23 mouse cellular contexts compared by ENCODE assay signal in genomic region chr6:86387313-86387712, GRCm38 (mm10). TPM values are rescaled to one million over a fixed set of nuclear protein-coding genes. Genes with fewer than 3 reads are reported as not detected.
A peak's percentile ranks its signal among the peaks of the same experiment; 100 is the strongest.
DNase-seq lines count a peak whose midpoint lies in the region; ATAC-seq and TF ChIP-seq lines count a peak whose summit lies in the region.
"Had no signal": no experiment of that assay in that cellular context is flagged by ENCODE, and none has a peak within 500 bp of the region (broad histone marks: within the 10 kb centered on the region; RNA-seq: fewer than 3 reads in every experiment).

No protein-coding gene starts in this region.

- peak; percentile 67 for DNase-seq in liver, adult 2 months (ENCODE audit: extremely low read depth, low read depth, low spot score)
- DNase-seq in liver: no peak
- DNase-seq in kidney, adult 2 months: peak; percentile 86
- DNase-seq in kidney, postnatal 0 days (ENCODE audit: low spot score): peak; percentile 85
- DNase-seq in yolk sac, embryonic 10.5 days (ENCODE audit: low spot score): peak; percentile 55
- DNase-seq in layer of hippocampus, postnatal 14 days (ENCODE audit: low spot score in 2 of 2): no peak
- DNase-seq in c-Kit-positive CD71-positive TER-119-positive erythroid progenitor cells, embryonic 14.5 days (ENCODE audit: low spot score): no peak
- DNase-seq: adrenal gland, postnatal 14 days; cerebellum, adult 8-10 months; heart, postnatal 14 days; lung, adult 18-20 months; lung, postnatal 10 days; right cerebral cortex, postnatal 25 days; thymus, postnatal 36 days had no signal

- ATAC-seq in kidney, postnatal 0 days (replicated peaks; ENCODE audit: low FRiP score, low read depth): peak; percentile 88
- ATAC-seq: forebrain, embryonic 15.5 days; inflammation-experienced regulatory T-cells, adult 6 months; liver, embryonic 12.5 days had no signal

- peaks cover 4% of the 10 kb centered on the region; the same call in 1 of the 2 replicates for H3K79me2 ChIP-seq in liver, adult 2 months (ENCODE audit: control insufficient read depth, insufficient read depth, low read length)

- H3K9ac ChIP-seq in liver, adult 2 months (ENCODE audit: low read depth, low read length): no peak overlapping the region
- H3K9ac ChIP-seq in kidney, postnatal 0 days (ENCODE audit: low read depth, low read length): no peak overlapping the region
- H3K9ac ChIP-seq: embryonic facial prominence, embryonic 15.5 days; forebrain, embryonic 15.5 days; heart, embryonic 13.5 days; hindbrain, embryonic 12.5 days; liver, embryonic 12.5 days; midbrain, embryonic 12.5 days; neural tube, embryonic 12.5 days had no signal

- H3K36me3 ChIP-seq in liver, adult 2 months (ENCODE audit: control insufficient read depth, insufficient read depth, low read length): peaks cover 38% of the 10 kb centered on the region
- H3K36me3 ChIP-seq in kidney, adult 2 months (ENCODE audit: control insufficient read depth, insufficient read depth, low read length): peaks cover 7% of the 10 kb centered on the region; the same call in 1 of the 2 replicates
- peaks cover 46% of the 10 kb centered on the region; the same call in 1 of the 2 replicates for H3K36me3 ChIP-seq in kidney, postnatal 0 days (ENCODE audit: insufficient read depth, low read length)

- H3K4me3 ChIP-seq in liver, adult 2 months (ENCODE audit: insufficient read depth, low read depth, low read length): no peak overlapping the region
- H3K4me3 ChIP-seq in kidney, adult 2 months (ENCODE audit: insufficient read depth, low read depth, low read length): no peak overlapping the region
- no peak overlapping the region for H3K4me3 ChIP-seq in kidney, postnatal 0 days (replicated peaks; ENCODE audit: low read depth, low read length)
- H3K4me3 ChIP-seq: embryonic facial prominence, embryonic 15.5 days; forebrain, embryonic 15.5 days; heart, embryonic 13.5 days; hindbrain, embryonic 12.5 days; liver, embryonic 12.5 days; midbrain, embryonic 12.5 days; neural tube, embryonic 12.5 days had no signal

- H3K4me1 ChIP-seq in liver, adult 2 months (ENCODE audit: control insufficient read depth, insufficient read depth, low read length): peaks cover 19% of the 10 kb centered on the region; the same call in 1 of the 2 replicates
- peaks cover 5% of the 10 kb centered on the region; the same call in 1 of the 2 replicates for H3K4me1 ChIP-seq in kidney, adult 2 months (ENCODE audit: control insufficient read depth, insufficient read depth, low read length)
- no peaks in the 10 kb centered on the region for H3K4me1 ChIP-seq in kidney, postnatal 0 days (replicated peaks; ENCODE audit: insufficient read depth, low read length)
- H3K4me1 ChIP-seq: embryonic facial prominence, embryonic 15.5 days; forebrain, embryonic 15.5 days; heart, embryonic 13.5 days; hindbrain, embryonic 12.5 days; midbrain, embryonic 12.5 days; neural tube, embryonic 12.5 days had no signal

- H3K27ac ChIP-seq in liver, adult 2 months (replicated peaks; ENCODE audit: insufficient read depth, low read depth, low read length): peak overlapping the region; percentile 26; the same call in 1 of the 2 replicates
- H3K27ac ChIP-seq in kidney, adult 2 months (ENCODE audit: insufficient read depth, low read depth, low read length): peak overlapping the region; percentile 85
- H3K27ac ChIP-seq in kidney, postnatal 0 days: peak overlapping the region; percentile 73
- H3K27ac ChIP-seq: embryonic facial prominence, embryonic 15.5 days; forebrain, embryonic 15.5 days; heart, embryonic 13.5 days; hindbrain, embryonic 12.5 days; liver, embryonic 12.5 days; midbrain, embryonic 12.5 days; neural tube, embryonic 12.5 days had no signal

- peak overlapping the region; percentile 18; the same call in 1 of the 2 replicates for H3K4me2 ChIP-seq in kidney, postnatal 0 days (ENCODE audit: low read length)
- H3K4me2 ChIP-seq: embryonic facial prominence, embryonic 15.5 days; forebrain, embryonic 15.5 days; heart, embryonic 13.5 days; hindbrain, embryonic 12.5 days; liver, embryonic 12.5 days; midbrain, embryonic 12.5 days; neural tube, embryonic 12.5 days had no signal

- no peaks in the 10 kb centered on the region for H3K27me3 ChIP-seq in liver, adult 2 months (ENCODE audit: control insufficient read depth, insufficient read depth, low read length)
- no peaks in the 10 kb centered on the region for H3K27me3 ChIP-seq in kidney, adult 2 months (replicated peaks; ENCODE audit: control insufficient read depth, insufficient read depth, low read length)
- H3K27me3 ChIP-seq in kidney, postnatal 0 days (ENCODE audit: insufficient read depth, low read length): no peaks in the 10 kb centered on the region
- H3K27me3 ChIP-seq: embryonic facial prominence, embryonic 15.5 days; forebrain, embryonic 15.5 days; heart, embryonic 13.5 days; hindbrain, embryonic 12.5 days; liver, embryonic 12.5 days; midbrain, embryonic 12.5 days; neural tube, embryonic 12.5 days had no signal

- TF ChIP-seq CTCF in liver, adult 2 months (IDR thresholded peaks at IDR 0.05; ENCODE audit: low read depth, low read length): no peak
- no peak for TF ChIP-seq CTCF in kidney, adult 2 months (conservative IDR thresholded peaks at IDR 0.05; ENCODE audit: insufficient read depth, insufficient read length, low read depth, low read length)
- TF ChIP-seq CTCF in kidney, postnatal 0 days (IDR thresholded peaks at IDR 0.05; ENCODE audit: low read depth): no peak

- H3K9me3 ChIP-seq in kidney, postnatal 0 days (replicated peaks; ENCODE audit: low read length): no peaks in the 10 kb centered on the region
- H3K9me3 ChIP-seq: embryonic facial prominence, embryonic 15.5 days; forebrain, embryonic 15.5 days; heart, embryonic 13.5 days; hindbrain, embryonic 12.5 days; liver, embryonic 12.5 days; midbrain, embryonic 12.5 days; neural tube, embryonic 12.5 days had no signal

- WGBS in liver, adult 2 months: 52% methylated on average over 12 of the region's 12 CpGs
- 28% methylated on average over 12 of the region's 12 CpGs for WGBS in kidney, adult 2 months
- 36% methylated on average over 12 of the region's 12 CpGs for WGBS in kidney, postnatal 0 days

- no peak for TF ChIP-seq POLR2A in liver, adult 2 months (IDR thresholded peaks at IDR 0.05; ENCODE audit: extremely low read depth, insufficient read depth, low read length)
- no peak for TF ChIP-seq POLR2A in kidney, adult 2 months (IDR thresholded peaks at IDR 0.05; ENCODE audit: low read depth, low read length)

RNA-seq across cellular contexts. Expression of gene Pcyox1, which starts 9.6 kb away (rescaled TPM):
- 96.5 and 102 TPM in 2 replicates for total RNA-seq in liver, adult 2 months (2014; rRNA removed)
- 60.4 and 74.6 TPM in 2 replicates for polyA plus RNA-seq in liver, adult 2 months (2012; rRNA removed)
- 56.4 and 56.8 TPM in 2 replicates for polyA plus RNA-seq in kidney, adult 2 months (2012; rRNA removed)
- 110 and 111 TPM in 2 replicates for polyA plus RNA-seq in kidney, postnatal 0 days (2015; fragmentation: Nextera tagmentation; extraction: Ambion mirVana)
- total RNA-seq in layer of hippocampus, postnatal 14 days (2021): 100 to 1,000 TPM; 113 to 130 TPM

RNA-seq across cellular contexts. Expression of gene Snrpg, which starts 16.2 kb away (rescaled TPM):
- total RNA-seq in liver, adult 2 months (2014; rRNA removed): 12.6 and 18.5 TPM in 2 replicates
- polyA plus RNA-seq in liver, adult 2 months (2012; rRNA removed): 25.9 and 37.9 TPM in 2 replicates
- polyA plus RNA-seq in kidney, adult 2 months (2012; rRNA removed): 35.3 and 82.5 TPM in 2 replicates
- 490 and 543 TPM in 2 replicates for polyA plus RNA-seq in kidney, postnatal 0 days (2015; fragmentation: Nextera tagmentation; extraction: Ambion mirVana)
- 10 to 100 TPM; 77.9 to 92.1 TPM for total RNA-seq in layer of hippocampus, postnatal 14 days (2021)

RNA-seq across cellular contexts. Expression of gene Tia1, which starts 16.7 kb away (rescaled TPM):
- 10.9 and 13.6 TPM in 2 replicates for total RNA-seq in liver, adult 2 months (2014; rRNA removed)
- 2.7 and 4.0 TPM in 2 replicates for polyA plus RNA-seq in liver, adult 2 months (2012; rRNA removed)
- 11.5 TPM in 2 replicates for polyA plus RNA-seq in kidney, adult 2 months (2012; rRNA removed)
- 119 and 122 TPM in 2 replicates for polyA plus RNA-seq in kidney, postnatal 0 days (2015; fragmentation: Nextera tagmentation; extraction: Ambion mirVana)
- 100 to 1,000 TPM; 135 to 147 TPM for total RNA-seq in layer of hippocampus, postnatal 14 days (2021)

RNA-seq across cellular contexts. Expression of gene Fam136a, which starts 21.9 kb away (rescaled TPM):
- total RNA-seq in liver, adult 2 months (2014; rRNA removed): 77.9 and 83.2 TPM in 2 replicates
- polyA plus RNA-seq in liver, adult 2 months (2012; rRNA removed): 40.1 and 41.8 TPM in 2 replicates
- 19.7 and 20.2 TPM in 2 replicates for polyA plus RNA-seq in kidney, adult 2 months (2012; rRNA removed)
- polyA plus RNA-seq in kidney, postnatal 0 days (2015; fragmentation: Nextera tagmentation; extraction: Ambion mirVana): 100 and 110 TPM in 2 replicates
- total RNA-seq in layer of hippocampus, postnatal 14 days (2021): 10 to 100 TPM; 31.3 to 35.0 TPM

RNA-seq across cellular contexts. Expression of gene Gm44790, which starts 39.1 kb away (rescaled TPM):
- total RNA-seq in liver, adult 2 months (2014; rRNA removed): 0.83 TPM in 1 of 2 replicates, not detected in the other
- 1.5 and 4.0 TPM in 2 replicates for polyA plus RNA-seq in liver, adult 2 months (2012; rRNA removed)
- 2.9 and 6.7 TPM in 2 replicates for polyA plus RNA-seq in kidney, adult 2 months (2012; rRNA removed)
- polyA plus RNA-seq in kidney, postnatal 0 days (2015; fragmentation: Nextera tagmentation; extraction: Ambion mirVana): not detected in 2 replicates
- total RNA-seq in layer of hippocampus, postnatal 14 days (2021): under 1 TPM in 1 of 2 experiments, not detected in 1; 0.90 TPM
- total RNA-seq: heart, postnatal 14 days; megakaryocyte progenitor cell, adult 5-6 weeks had no signal
- polyA plus RNA-seq: embryonic facial prominence, embryonic 15.5 days; forebrain, embryonic 15.5 days; heart, embryonic 13.5 days; hindbrain, embryonic 12.5 days; inflammation-experienced regulatory T-cells, adult 6 months; liver, embryonic 12.5 days; neural tube, embryonic 12.5 days had no signal

Comparison
In these comparisons a context has a peak if more than half of its experiments do, and no peak if none do; other contexts are left out.
1. DNase-seq: peak in liver, adult 2 months (single experiment), kidney, adult 2 months (single experiment), kidney, postnatal 0 days (single experiment) and yolk sac, embryonic 10.5 days (single experiment); none in liver (single experiment), layer of hippocampus, postnatal 14 days (0 of 2) and c-Kit-positive CD71-positive TER-119-positive erythroid progenitor cells, embryonic 14.5 days (single experiment).
2. H3K27ac ChIP-seq: peak in every context shown above with its lines; median percentile 85 in kidney, adult 2 months; 73 in kidney, postnatal 0 days; 26 in liver, adult 2 months.